ENCODE assay signal across 9 mouse cellular contexts in the genomic region with DNA sequence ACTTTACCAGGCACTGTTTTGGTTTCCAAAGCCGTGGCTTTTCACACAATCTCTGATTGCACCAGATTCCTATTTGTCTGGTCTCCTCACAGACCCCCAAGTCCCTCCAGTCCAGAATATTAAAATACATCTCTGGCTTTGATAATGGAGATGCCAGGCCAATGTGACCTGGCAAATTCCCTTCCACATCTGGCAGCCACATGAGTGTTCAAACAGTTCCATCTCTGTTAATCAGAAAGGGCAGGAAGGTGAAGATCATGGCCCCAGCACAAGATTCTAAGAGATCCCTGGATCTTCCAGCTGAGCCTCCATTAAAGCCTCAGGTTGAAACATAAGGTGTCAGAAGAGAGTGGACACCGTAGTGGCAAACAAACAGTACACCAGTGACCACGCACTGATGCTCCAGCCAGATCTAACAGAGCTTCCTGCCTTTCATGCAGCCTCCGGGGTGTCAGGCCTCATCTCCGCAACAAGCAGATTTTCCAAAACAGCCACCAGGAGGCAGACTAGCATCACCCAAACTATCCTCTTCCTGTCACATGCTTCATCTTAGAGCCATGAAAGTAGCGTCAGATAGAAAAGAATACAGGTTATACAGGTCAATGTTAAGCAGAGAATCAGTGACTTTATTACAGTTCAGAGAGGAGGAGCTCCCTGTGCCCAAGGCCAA. TPM values are rescaled to one million over a fixed set of nuclear protein-coding genes. Genes with fewer than 3 reads are reported as not detected.
DNase-seq lines count a peak whose midpoint lies in the region; ATAC-seq and TF ChIP-seq lines count a peak whose summit lies in the region.
"Had no signal": no experiment of that assay in that cellular context is flagged by ENCODE, and none has a peak within 500 bp of the region (broad histone marks: within the 10 kb centered on the region; RNA-seq: fewer than 3 reads in every experiment).

No protein-coding gene starts in this region.

- peak; percentile 30 for DNase-seq in kidney, adult 18-20 months
- DNase-seq in WW6 (ENCODE audit: low read depth, low spot score) = peak; percentile 38
- DNase-seq in embryonic facial prominence, embryonic 11.5 days (ENCODE audit: low spot score) = peak; percentile 67
- DNase-seq in kidney, postnatal 4 days = peak; percentile 66 to 67
- DNase-seq in naive thymus-derived CD4-positive, alpha-beta T cell, adult 2 months (ENCODE audit: low read depth) = peak; percentile 62

- no peak overlapping the region for H3K9ac ChIP-seq in kidney, embryonic 16.5 days (replicated peaks; ENCODE audit: low read length)
- no peak overlapping the region for H3K9ac ChIP-seq in embryonic facial prominence, embryonic 11.5 days (replicated peaks; ENCODE audit: low read length)

- ATAC-seq in kidney, embryonic 16.5 days (ENCODE audit: low FRiP score, low TSS enrichment) = no peak
- ATAC-seq in embryonic facial prominence, embryonic 11.5 days (replicated peaks; ENCODE audit: insufficient number of reproducible peaks, low FRiP score, low TSS enrichment, low read depth) = no peak
- no peak for ATAC-seq in frontal cortex, adult (ENCODE audit: low TSS enrichment)

- H3K4me1 ChIP-seq in kidney, embryonic 16.5 days (ENCODE audit: insufficient read depth, low read length) = no peaks in the 10 kb centered on the region
- no peaks in the 10 kb centered on the region for H3K4me1 ChIP-seq in embryonic facial prominence, embryonic 11.5 days (ENCODE audit: control insufficient read depth, insufficient read depth, low read length)

- no peak overlapping the region for H3ac ChIP-seq in C2C12 (ENCODE audit: control insufficient read depth, insufficient read length, low read depth)

- no peak overlapping the region for H3K4me2 ChIP-seq in kidney, embryonic 16.5 days (replicated peaks; ENCODE audit: low read depth, low read length)
- H3K4me2 ChIP-seq in embryonic facial prominence, embryonic 11.5 days (ENCODE audit: low read depth, low read length) = no peak overlapping the region

- H3K79me2 ChIP-seq in C2C12 (ENCODE audit: control insufficient read depth, insufficient read depth) = peaks cover 13% of the 10 kb centered on the region

- peak; percentile 55 for TF ChIP-seq CTCF in C2C12 (IDR thresholded peaks at IDR 0.05; ENCODE audit: control insufficient read depth, insufficient read depth, insufficient read length)

- 36% methylated on average over 6 of the region's 6 CpGs for WGBS in kidney, embryonic 16.5 days
- WGBS in embryonic facial prominence, embryonic 11.5 days = 27% methylated on average over 6 of the region's 6 CpGs

- H3K27ac ChIP-seq in kidney, embryonic 16.5 days (ENCODE audit: low read length) = no peak overlapping the region
- H3K27ac ChIP-seq in embryonic facial prominence, embryonic 11.5 days (replicated peaks; ENCODE audit: low read depth, low read length) = no peak overlapping the region

- H3K36me3 ChIP-seq in kidney, embryonic 16.5 days (ENCODE audit: insufficient read depth, low read length) = no peaks in the 10 kb centered on the region
- H3K36me3 ChIP-seq in C2C12 (ENCODE audit: control insufficient read depth, insufficient read depth) = peaks cover 10% of the 10 kb centered on the region
- no peaks in the 10 kb centered on the region for H3K36me3 ChIP-seq in embryonic facial prominence, embryonic 11.5 days (replicated peaks; ENCODE audit: control insufficient read depth, insufficient read depth, low read depth, low read length)

- H3K4me3 ChIP-seq in kidney, embryonic 16.5 days (ENCODE audit: low read length) = no peak overlapping the region
- no peak overlapping the region for H3K4me3 ChIP-seq in C2C12 (ENCODE audit: insufficient read depth, poor library complexity, severe bottlenecking)
- no peak overlapping the region for H3K4me3 ChIP-seq in embryonic facial prominence, embryonic 11.5 days (ENCODE audit: low read depth, low read length)
- H3K4me3 ChIP-seq: megakaryocyte, embryonic 14.5 days had no signal

- no peaks in the 10 kb centered on the region for H3K27me3 ChIP-seq in kidney, embryonic 16.5 days (ENCODE audit: insufficient read depth, low read length)
- no peaks in the 10 kb centered on the region for H3K27me3 ChIP-seq in C2C12 (ENCODE audit: control insufficient read depth, insufficient read depth, insufficient read length)
- no peaks in the 10 kb centered on the region for H3K27me3 ChIP-seq in embryonic facial prominence, embryonic 11.5 days (ENCODE audit: control insufficient read depth, insufficient read depth, low read length)

- no peaks in the 10 kb centered on the region for H3K79me3 ChIP-seq in C2C12 (ENCODE audit: low read depth)

- H3K9me3 ChIP-seq in kidney, embryonic 16.5 days (ENCODE audit: low read length) = no peaks in the 10 kb centered on the region
- H3K9me3 ChIP-seq in embryonic facial prominence, embryonic 11.5 days (replicated peaks; ENCODE audit: control insufficient read depth, low read length) = no peaks in the 10 kb centered on the region
- H3K9me3 ChIP-seq: megakaryocyte, embryonic 14.5 days had no signal

TF ChIP-seq in C2C12, 6 proteins besides CTCF, POLR2A, EP300 and RAD21:
- TF ChIP-seq USF1 (IDR thresholded peaks at IDR 0.05; ENCODE audit: low read depth) (peak; percentile 83), FOSL1 (IDR thresholded peaks at IDR 0.05; ENCODE audit: insufficient read depth, low read length, poor library complexity, severe bottlenecking) (no peak)
TF ChIP-seq in C2C12: peak in this region for 1.

RNA-seq across cellular contexts. Expression of a gene that starts 2.4 kb away (rescaled TPM):
- 0.84 and 1.8 TPM in 2 replicates for polyA plus RNA-seq in kidney, embryonic 16.5 days (2015; fragmentation: Nextera tagmentation; extraction: Ambion mirVana)
- polyA plus RNA-seq in C2C12 (2012; fragmentation: generic; extraction: Trizol) = 14.8 TPM
- not detected in 2 replicates for polyA plus RNA-seq in embryonic facial prominence, embryonic 11.5 days (2014; fragmentation: Nextera tagmentation; extraction: Ambion mirVana)

RNA-seq across cellular contexts. Expression of a gene that starts 9.5 kb away (rescaled TPM):
- polyA plus RNA-seq in kidney, embryonic 16.5 days (2015; fragmentation: Nextera tagmentation; extraction: Ambion mirVana) = not detected in 2 replicates
- not detected for polyA plus RNA-seq in C2C12 (2012; fragmentation: generic; extraction: Trizol)
- polyA plus RNA-seq in embryonic facial prominence, embryonic 11.5 days (2014; fragmentation: Nextera tagmentation; extraction: Ambion mirVana) = not detected in 2 replicates

RNA-seq across cellular contexts. Expression of a gene that starts 9.7 kb away (rescaled TPM):
- 11.7 and 14.7 TPM in 2 replicates for polyA plus RNA-seq in kidney, embryonic 16.5 days (2015; fragmentation: Nextera tagmentation; extraction: Ambion mirVana)
- polyA plus RNA-seq in C2C12 (2012; fragmentation: generic; extraction: Trizol) = 0.04 TPM
- polyA plus RNA-seq in embryonic facial prominence, embryonic 11.5 days (2014; fragmentation: Nextera tagmentation; extraction: Ambion mirVana) = not detected in 2 replicates

RNA-seq across cellular contexts. Expression of a gene that starts 12.5 kb away (rescaled TPM):
- 1.7 and 2.7 TPM in 2 replicates for polyA plus RNA-seq in kidney, embryonic 16.5 days (2015; fragmentation: Nextera tagmentation; extraction: Ambion mirVana)
- polyA plus RNA-seq in C2C12 (2012; fragmentation: generic; extraction: Trizol) = 31.4 TPM
- 0.68 and 2.1 TPM in 2 replicates for polyA plus RNA-seq in embryonic facial prominence, embryonic 11.5 days (2014; fragmentation: Nextera tagmentation; extraction: Ambion mirVana)

RNA-seq across cellular contexts. Expression of a gene that starts 53.8 kb away (rescaled TPM):
- polyA plus RNA-seq in kidney, embryonic 16.5 days (2015; fragmentation: Nextera tagmentation; extraction: Ambion mirVana) = 2.2 and 2.3 TPM in 2 replicates
- not detected for polyA plus RNA-seq in C2C12 (2012; fragmentation: generic; extraction: Trizol)
- polyA plus RNA-seq in embryonic facial prominence, embryonic 11.5 days (2014; fragmentation: Nextera tagmentation; extraction: Ambion mirVana) = 0.50 and 0.88 TPM in 2 replicates

Comparison
In these comparisons a context has a peak if more than half of its experiments do, and no peak if none do; other contexts are left out.
1. RNA of a gene that starts 9.7 kb away (polyA plus RNA-seq): 11.7 to 14.7 TPM in kidney, embryonic 16.5 days; not detected in embryonic facial prominence, embryonic 11.5 days and 0.04 TPM in C2C12 (single experiment); every median in the first group is over 10 times any median in the second.
2. Peak in every context shown above with its lines, with median percentiles within 50 percentile points of each other: DNase-seq.